Mouse (Mus musculus) megakaryocyte, embryonic 14.5 days (primary cell): Measurements from ENCODE around the gene Bcl9.

Source experiments
- FLI1 ChIP-seq: IDR thresholded peaks from 2 replicates; pipeline ENCODE4 v1.6.1; 2012; ENCODE audit warnings: low read length, inconsistent platforms, mixed read lengths
- GATA1 ChIP-seq: IDR thresholded peaks from 3 replicates; pipeline ENCODE4 v1.6.1; 2012; ENCODE audit warnings: mixed read lengths, low read length, inconsistent platforms, borderline replicate concordance

DNA sequence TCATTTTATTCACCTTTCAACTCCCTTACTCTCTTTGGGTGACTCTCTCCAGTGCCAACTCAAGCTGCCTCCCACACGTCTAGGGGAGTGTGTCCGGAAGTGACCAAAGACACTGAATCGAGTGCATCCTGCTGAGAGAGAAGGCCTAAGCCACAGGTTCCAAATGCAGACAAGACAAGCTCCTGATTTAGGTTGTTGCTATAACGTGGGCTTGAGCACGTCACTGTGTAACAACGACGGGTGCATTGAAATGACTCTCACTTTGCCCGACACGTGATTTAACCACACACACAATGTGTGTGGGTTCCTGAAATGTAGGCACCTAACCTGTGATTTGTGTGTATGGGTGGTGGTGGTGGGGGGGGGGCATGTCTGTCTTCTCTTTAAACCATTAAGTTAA lies 3.4 kb downstream of the Bcl9 start:
- TF ChIP-seq GATA1: no peak
- no peak for TF ChIP-seq FLI1
